Mouse (Mus musculus) limb, embryonic 15.5 days (tissue): ENCODE measurements around the gene Ppa2. TPM values are rescaled to one million over a fixed set of nuclear protein-coding genes. Genes with fewer than 3 reads are reported as not detected.

Experiments
- ATAC-seq: fragments of 200-750 bp; cut with Nextera tagmentation; 2 replicates; pipeline ENCODE4 v1.8.0; 2017; ENCODE audit warnings: low read depth, moderate TSS enrichment; ENCODE audit not compliant: insufficient number of reproducible peaks, low FRiP score, low TSS enrichment
- H3K27ac ChIP-seq: fragments of 300-500 bp; sonication (generic); 2 replicates; pipeline ENCODE4 v1.5.1; 2015; ENCODE audit warnings: moderate library complexity, mild to moderate bottlenecking, inconsistent platforms
- H3K27me3 ChIP-seq: fragments of 300-500 bp; sonication (generic); 2 replicates; pipeline ENCODE4 v1.6.1; 2015; ENCODE audit warnings: inconsistent platforms
- H3K36me3 ChIP-seq: fragments of 300-500 bp; sonication (generic); 2 replicates; pipeline ENCODE4 v1.6.1; 2015; ENCODE audit warnings: inconsistent platforms
- H3K4me1 ChIP-seq: fragments of 300-500 bp; sonication (generic); 2 replicates; pipeline ENCODE4 v1.6.1; 2015; ENCODE audit warnings: inconsistent platforms
- H3K4me2 ChIP-seq: fragments of 300-500 bp; sonication (generic); 2 replicates; pipeline ENCODE4 v1.6.1; 2015; ENCODE audit warnings: mild to moderate bottlenecking, inconsistent platforms
- H3K4me3 ChIP-seq: fragments of 300-500 bp; sonication (generic); 2 replicates; pipeline ENCODE4 v1.5.1; 2015; ENCODE audit warnings: mild to moderate bottlenecking, inconsistent platforms
- H3K9ac ChIP-seq: fragments of 300-500 bp; sonication (generic); 2 replicates; pipeline ENCODE4 v1.6.1; 2015; ENCODE audit warnings: inconsistent platforms
- H3K9me3 ChIP-seq: fragments of 300-500 bp; sonication (generic); 2 replicates; pipeline ENCODE4 v1.6.1; 2016; ENCODE audit warnings: inconsistent platforms
- WGBS: fragments of 180-500 bp; shearing (Covaris S2); methylation state at CpG from one replicate; pipeline ENCODE4 v1.1.7; 2015; 5-methylcytosine and 5-hydroxymethylcytosine counted together
- polyA plus RNA-seq: library from polyadenylated mRNA; unstranded; fragments of >200 nt; fragmentation: Nextera tagmentation; extraction: Ambion mirVana; gene quantifications from 2 replicates; pipeline ENCODE4 v1.2.1, GENCODE M21; 2015

The Ppa2 gene
- 74.1 and 79.5 TPM in 2 replicates for polyA plus RNA-seq

DNA sequence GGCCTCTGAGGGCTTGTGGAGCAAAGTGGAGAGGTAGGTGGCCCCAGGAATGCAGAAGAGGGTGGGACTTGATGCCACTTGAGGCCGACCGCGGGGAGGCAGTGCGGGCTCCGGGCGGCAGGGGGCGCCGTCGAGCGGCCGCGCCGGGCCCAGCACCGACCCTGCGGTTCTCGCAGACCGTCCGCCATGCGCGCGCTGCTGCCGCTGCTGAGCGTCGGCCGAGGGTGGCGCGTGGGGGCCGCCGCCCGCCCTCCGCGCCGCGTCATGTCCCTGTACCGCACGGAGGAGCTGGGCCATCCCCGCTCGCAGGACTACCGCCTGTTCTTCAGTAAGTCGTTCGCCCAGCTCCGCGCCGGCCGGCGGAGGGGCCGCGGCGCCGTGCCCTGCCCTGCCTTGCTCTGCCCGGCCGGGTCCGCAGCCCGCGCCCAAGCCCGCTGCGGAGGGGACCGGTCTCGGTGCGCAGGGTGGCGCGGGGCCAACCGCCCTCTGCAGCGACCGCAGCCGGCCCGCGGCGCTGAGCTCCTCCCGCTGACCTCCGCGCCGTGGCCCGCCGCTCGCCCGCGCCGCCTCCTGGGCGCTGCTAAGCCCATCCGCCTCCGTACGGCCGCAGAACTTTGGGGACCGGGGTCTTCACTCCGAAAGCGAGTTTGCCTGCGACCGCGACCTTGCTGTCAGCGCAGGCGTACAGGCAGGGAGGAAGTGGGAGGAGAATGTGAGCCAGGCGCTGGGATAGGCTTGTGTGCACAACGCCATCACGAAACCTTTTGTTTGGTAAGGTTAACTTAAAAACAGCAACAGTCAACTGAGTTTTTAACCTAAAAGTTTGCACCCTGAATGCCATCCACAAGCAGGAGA lies at the start of gene Ppa2:
Ppa2 (plus strand) TSS at position 157 of the 855 bp plus-strand sequence.
- Histone ChIP-seq H3K27me3 (no peaks in the 10 kb centered on the region), H3K4me1 (peaks cover 8% of the 10 kb centered on the region; the same call in 1 of the 2 replicates), H3K36me3 (no peaks in the 10 kb centered on the region), H3K4me2 (peak within 1 kb of the TSS; percentile 61), H3K27ac (peak within 1 kb of the TSS; percentile 98), H3K9me3 (peaks cover 6% of the 10 kb centered on the region; the same call in 1 of the 2 replicates), H3K4me3 (peak within 1 kb of the TSS; percentile 75), H3K9ac (peak within 1 kb of the TSS; percentile 89)
- ATAC-seq: peak; percentile 92
- under 1% methylated on average over 95 of the region's 95 CpGs for WGBS

DNA sequence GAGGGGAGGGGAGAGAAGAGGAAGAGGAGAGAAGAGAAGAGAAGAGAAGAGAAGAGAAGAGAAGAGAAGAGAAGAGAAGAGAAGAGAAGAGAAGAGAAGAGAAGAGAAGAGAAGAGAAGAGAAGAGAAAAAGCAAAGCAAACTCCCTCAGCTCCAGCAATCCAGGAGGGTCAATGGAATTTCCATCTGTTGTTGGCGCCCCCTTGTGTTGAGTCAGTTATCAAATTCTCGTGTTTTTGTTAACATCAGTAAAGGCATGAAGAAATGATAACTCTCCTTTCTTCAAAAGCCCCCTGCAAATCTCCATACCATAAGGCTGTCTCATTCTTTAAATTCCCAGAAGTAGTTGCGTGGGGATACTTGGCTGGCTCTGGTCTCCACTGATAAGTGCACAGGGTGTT lies 38.0 kb upstream of the Ppa2 start:
- no peaks in the 10 kb centered on the region for H3K36me3 ChIP-seq
- no peak overlapping the region for H3K27ac ChIP-seq
- no peaks in the 10 kb centered on the region for H3K9me3 ChIP-seq
- no peak overlapping the region for H3K4me3 ChIP-seq
- WGBS: 18% methylated on average over 3 of the region's 3 CpGs
- no peaks in the 10 kb centered on the region for H3K4me1 ChIP-seq
- no peak overlapping the region for H3K9ac ChIP-seq
- no peak overlapping the region for H3K4me2 ChIP-seq
- no peak for ATAC-seq
- no peaks in the 10 kb centered on the region for H3K27me3 ChIP-seq

DNA sequence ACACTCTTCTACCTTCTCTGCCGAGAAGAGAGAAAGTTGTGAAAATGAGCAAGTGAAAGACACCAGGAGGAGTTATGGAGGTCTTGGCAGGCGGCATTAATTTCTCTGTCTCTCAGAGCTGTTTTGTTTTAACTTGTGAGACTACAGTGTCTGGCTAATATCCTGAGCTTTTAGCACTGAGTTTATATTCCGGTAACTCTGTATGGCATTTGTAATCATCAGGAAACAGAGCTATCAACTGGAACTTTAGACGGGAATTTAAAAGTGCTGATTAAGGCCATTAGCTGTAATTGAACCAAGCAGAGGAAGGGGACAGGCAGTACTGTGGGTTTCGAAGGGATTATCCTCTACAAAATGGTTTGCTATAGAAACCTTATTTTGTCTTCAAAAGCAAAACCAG lies 25.3 kb upstream of the Ppa2 start:
- no peak overlapping the region for H3K9ac ChIP-seq
- 57% methylated on average over 5 of the region's 5 CpGs for WGBS
- no peak overlapping the region for H3K4me3 ChIP-seq
- H3K9me3 ChIP-seq: no peaks in the 10 kb centered on the region
- no peak for ATAC-seq
- H3K27ac ChIP-seq: no peak overlapping the region
- no peaks in the 10 kb centered on the region for H3K36me3 ChIP-seq
- H3K27me3 ChIP-seq: no peaks in the 10 kb centered on the region
- H3K4me2 ChIP-seq: no peak overlapping the region
- H3K4me1 ChIP-seq: no peaks in the 10 kb centered on the region

DNA sequence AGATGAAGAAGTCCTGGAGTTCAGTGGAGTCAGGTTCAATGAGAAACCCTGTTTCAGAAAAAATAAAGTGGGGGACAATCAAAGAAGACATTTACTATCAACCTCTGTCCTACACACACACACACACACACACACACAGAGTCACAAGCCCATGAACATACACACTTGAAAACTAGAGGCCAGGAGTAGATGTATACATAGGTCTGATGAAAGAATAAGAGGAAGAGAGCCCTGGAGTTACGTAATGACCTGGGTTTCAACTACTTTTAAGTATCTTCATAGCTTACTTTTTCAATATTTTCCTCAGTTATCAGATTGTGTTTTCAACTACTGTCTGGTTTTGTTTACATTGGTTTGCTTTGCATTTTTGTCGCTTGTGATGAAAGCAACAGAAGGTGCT lies 21.1 kb upstream of the Ppa2 start:
- no peak overlapping the region for H3K9ac ChIP-seq
- no peaks in the 10 kb centered on the region for H3K4me1 ChIP-seq
- WGBS: 92% methylated on average over 2 of the region's 2 CpGs
- ATAC-seq: no peak
- no peaks in the 10 kb centered on the region for H3K27me3 ChIP-seq
- H3K4me2 ChIP-seq: no peak overlapping the region
- no peaks in the 10 kb centered on the region for H3K36me3 ChIP-seq
- no peaks in the 10 kb centered on the region for H3K9me3 ChIP-seq
- H3K4me3 ChIP-seq: no peak overlapping the region
- H3K27ac ChIP-seq: no peak overlapping the region

DNA sequence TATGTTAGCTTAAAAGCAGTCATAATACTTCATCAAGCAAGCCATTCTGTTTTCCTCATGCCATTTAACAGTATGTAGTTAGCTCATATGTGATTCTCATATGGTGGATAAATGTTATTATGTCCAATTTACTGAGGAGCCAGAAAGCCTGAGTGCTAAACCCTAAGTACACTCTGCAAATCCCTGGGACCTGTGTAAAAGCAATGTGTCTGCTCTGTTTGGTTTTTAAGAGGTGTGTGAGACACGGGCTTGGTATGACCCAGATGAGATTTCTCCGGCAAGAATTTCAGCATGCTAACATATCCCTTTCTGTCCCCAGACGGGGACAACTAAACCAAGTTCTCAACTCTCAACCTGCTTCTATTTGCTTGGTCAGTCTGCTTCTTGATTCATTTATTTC lies 5.6 kb upstream of the Ppa2 start:
- no peak overlapping the region for H3K9ac ChIP-seq
- H3K27ac ChIP-seq: no peak overlapping the region
- peaks cover 3% of the 10 kb centered on the region; the same call in 1 of the 2 replicates for H3K9me3 ChIP-seq
- H3K4me3 ChIP-seq: no peak overlapping the region
- H3K36me3 ChIP-seq: no peaks in the 10 kb centered on the region
- H3K4me2 ChIP-seq: no peak overlapping the region
- H3K27me3 ChIP-seq: no peaks in the 10 kb centered on the region
- 67% methylated on average over 3 of the region's 3 CpGs for WGBS
- ATAC-seq: no peak
- H3K4me1 ChIP-seq: no peaks in the 10 kb centered on the region

DNA sequence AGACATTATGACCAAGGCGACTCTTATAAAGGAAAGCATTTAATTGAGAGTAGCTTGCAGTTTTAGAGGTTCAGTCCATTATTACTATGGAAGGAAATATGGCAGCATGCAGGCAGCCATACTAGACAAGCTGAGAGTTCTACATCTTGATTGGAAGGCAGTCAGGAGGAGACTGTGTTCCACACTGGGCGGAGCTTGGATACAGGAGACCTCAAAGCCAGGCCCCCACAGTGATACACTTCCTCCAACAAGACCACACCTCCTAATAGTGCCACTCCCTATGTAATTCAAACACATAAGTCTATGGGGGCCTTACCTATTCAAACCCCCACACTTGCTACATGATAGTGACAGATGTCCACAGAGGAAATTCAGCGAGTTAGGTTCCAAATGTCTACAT lies 1.5 kb upstream of the Ppa2 start:
- H3K27me3 ChIP-seq: no peaks in the 10 kb centered on the region
- no peak overlapping the region for H3K9ac ChIP-seq
- no peak overlapping the region for H3K4me3 ChIP-seq
- H3K4me2 ChIP-seq: no peak overlapping the region
- peaks cover 8% of the 10 kb centered on the region; the same call in 1 of the 2 replicates for H3K4me1 ChIP-seq
- H3K36me3 ChIP-seq: no peaks in the 10 kb centered on the region
- 98% methylated on average over 3 of the region's 3 CpGs for WGBS
- ATAC-seq: no peak
- H3K27ac ChIP-seq: no peak overlapping the region
- H3K9me3 ChIP-seq: peaks cover 6% of the 10 kb centered on the region; the same call in 1 of the 2 replicates

DNA sequence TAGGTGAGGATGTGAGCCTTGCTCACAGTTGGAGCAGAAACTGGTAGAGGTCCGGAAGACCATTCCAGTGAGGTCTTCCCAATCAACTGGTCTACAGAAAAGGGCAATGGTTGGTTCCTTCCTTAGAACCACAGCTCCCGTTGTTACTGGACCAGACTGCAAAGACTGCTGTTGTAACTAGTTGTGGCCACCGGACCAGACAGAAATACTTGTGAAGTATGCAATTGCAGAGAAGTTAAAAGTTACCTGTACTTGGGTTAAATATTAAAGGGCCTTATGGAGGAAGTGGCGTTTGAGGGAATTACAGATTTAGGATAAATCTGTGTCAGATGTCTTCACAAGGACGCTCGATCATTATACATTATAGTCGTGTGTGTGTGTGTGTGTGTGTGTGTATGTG lies 551 bp upstream of the Ppa2 start:
- no peak overlapping the region for H3K9ac ChIP-seq
- peaks cover 8% of the 10 kb centered on the region; the same call in 1 of the 2 replicates for H3K4me1 ChIP-seq
- no peak overlapping the region for H3K27ac ChIP-seq
- peaks cover 6% of the 10 kb centered on the region; the same call in 1 of the 2 replicates for H3K9me3 ChIP-seq
- no peaks in the 10 kb centered on the region for H3K36me3 ChIP-seq
- no peaks in the 10 kb centered on the region for H3K27me3 ChIP-seq
- no peak overlapping the region for H3K4me3 ChIP-seq
- H3K4me2 ChIP-seq: peak overlapping the region; percentile 61; the same call in 1 of the 2 replicates
- no peak for ATAC-seq
- 93% methylated on average over 7 of the region's 7 CpGs for WGBS

DNA sequence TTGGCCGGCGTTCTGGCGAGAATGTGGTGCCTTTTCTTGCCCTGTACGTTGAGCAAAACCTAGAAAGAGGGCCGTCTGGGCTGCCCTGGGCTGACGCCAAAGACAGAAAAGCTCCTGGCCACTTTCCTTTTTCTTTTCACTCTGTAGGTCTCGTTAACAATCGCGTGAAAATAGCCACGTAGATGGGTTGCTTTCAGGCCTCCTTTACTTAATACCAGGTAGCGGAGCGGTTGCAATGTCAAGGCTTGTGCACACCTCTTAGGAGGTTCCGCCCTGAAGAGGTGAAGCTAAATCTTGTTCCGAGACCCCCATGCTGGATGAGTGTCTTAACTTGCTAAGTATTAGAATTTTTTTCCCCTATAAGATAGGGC lies 884 bp downstream of the Ppa2 start:
- 0 out of 2 replicates have a peak, but pooled peaks have one; percentile 21 for ATAC-seq
- WGBS: 19% methylated on average over 14 of the region's 14 CpGs

DNA sequence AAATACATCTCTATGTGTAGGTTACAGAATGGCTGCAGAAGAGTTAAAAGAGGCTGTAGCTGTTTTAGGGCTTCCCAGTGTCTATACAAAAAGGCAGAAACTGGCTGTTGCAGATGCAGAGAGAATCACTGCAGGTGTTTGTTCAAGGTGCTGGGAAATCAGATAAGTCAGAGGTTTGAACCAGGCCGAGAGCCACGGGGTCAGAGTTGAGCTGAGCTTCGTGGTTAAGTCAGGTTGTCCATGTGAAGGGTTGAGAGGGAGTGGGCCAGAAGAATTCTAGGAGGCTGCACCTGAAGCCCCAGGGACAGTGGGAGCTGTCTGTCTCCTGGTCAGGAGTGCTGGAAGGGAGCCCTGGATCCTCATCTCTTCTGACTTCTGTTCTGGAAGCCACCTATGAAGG lies 2.4 kb downstream of the Ppa2 start:
- WGBS: 79% methylated on average over 3 of the region's 3 CpGs
- Histone ChIP-seq H3K27me3 (no peaks in the 10 kb centered on the region), H3K27ac (no peak overlapping the region), H3K36me3 (no peaks in the 10 kb centered on the region), H3K9me3 (peaks cover 6% of the 10 kb centered on the region; the same call in 1 of the 2 replicates), H3K9ac (no peak overlapping the region), H3K4me2 (no peak overlapping the region), H3K4me1 (peaks cover 8% of the 10 kb centered on the region; the same call in 1 of the 2 replicates), H3K4me3 (no peak overlapping the region)
- no peak for ATAC-seq

More for the DNA sequence above, 884 bp downstream of the Ppa2 start:
- H3K27me3 ChIP-seq: no peaks in the 10 kb centered on the region
- peak overlapping the region; percentile 89 for H3K9ac ChIP-seq
- H3K4me3 ChIP-seq: peak overlapping the region; percentile 75
- peaks cover 6% of the 10 kb centered on the region; the same call in 1 of the 2 replicates for H3K9me3 ChIP-seq
- H3K27ac ChIP-seq: peak overlapping the region; percentile 98
- peak overlapping the region; percentile 61 for H3K4me2 ChIP-seq
- H3K36me3 ChIP-seq: no peaks in the 10 kb centered on the region
- H3K4me1 ChIP-seq: peaks cover 8% of the 10 kb centered on the region; the same call in 1 of the 2 replicates

DNA sequence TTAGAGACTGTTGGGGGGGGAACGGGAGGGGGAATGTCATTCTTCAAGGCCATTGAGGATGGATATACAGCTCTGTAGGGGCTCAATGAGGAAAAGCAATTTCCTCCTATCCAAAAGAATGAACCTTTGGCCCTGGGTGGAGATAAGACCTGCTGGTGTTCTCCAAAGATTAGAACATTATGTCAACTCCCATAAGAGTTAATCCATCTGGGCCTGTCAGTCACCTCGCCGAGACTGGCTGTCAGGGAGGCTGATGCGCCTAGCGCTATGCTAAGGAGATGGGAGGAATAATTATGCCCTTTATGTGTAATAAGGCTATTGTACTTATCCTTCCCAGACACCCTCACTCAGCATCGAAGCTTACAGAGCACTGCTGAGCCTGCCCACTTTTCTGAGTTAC lies 2.9 kb downstream of the Ppa2 start:
- H3K9ac ChIP-seq: no peak overlapping the region
- no peak overlapping the region for H3K4me3 ChIP-seq
- no peaks in the 10 kb centered on the region for H3K36me3 ChIP-seq
- 83% methylated on average over 6 of the region's 6 CpGs for WGBS
- peaks cover 8% of the 10 kb centered on the region; the same call in 1 of the 2 replicates for H3K4me1 ChIP-seq
- peaks cover 6% of the 10 kb centered on the region; the same call in 1 of the 2 replicates for H3K9me3 ChIP-seq
- no peaks in the 10 kb centered on the region for H3K27me3 ChIP-seq
- no peak overlapping the region for H3K4me2 ChIP-seq
- no peak for ATAC-seq
- no peak overlapping the region for H3K27ac ChIP-seq

DNA sequence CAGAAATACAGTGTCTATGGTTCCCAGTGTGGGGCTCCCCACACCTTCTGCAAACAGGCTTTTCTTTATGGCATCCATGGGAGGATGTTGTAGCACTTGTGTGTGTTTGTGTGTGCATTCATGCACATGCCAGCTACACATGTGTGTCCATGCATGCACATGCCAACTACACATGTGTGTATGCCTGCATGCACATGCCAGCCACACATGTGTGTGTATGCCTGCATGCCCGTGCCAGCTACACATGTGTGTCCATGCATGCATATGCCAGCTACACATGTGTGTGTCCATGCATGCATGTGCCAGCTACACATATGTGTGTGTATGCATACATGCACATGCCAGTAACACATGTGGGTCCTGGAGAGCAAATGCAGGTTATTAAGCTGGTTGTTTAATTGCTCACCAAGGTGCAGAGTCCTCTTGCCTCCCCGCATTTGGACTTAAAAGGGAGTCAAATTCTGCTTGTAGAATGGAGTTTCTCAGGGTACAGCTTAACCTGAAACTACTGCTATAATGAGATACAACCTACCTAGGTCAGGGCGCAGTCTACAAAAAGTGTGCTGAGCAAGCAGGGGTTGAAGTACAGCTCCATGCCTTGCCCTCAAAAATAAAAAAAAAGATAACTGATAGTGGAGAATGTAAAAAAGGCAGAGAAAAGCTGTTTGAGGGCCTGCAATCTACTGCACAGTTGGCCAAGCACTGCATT lies 3.7 kb downstream of the Ppa2 start:
- no peaks in the 10 kb centered on the region for H3K27me3 ChIP-seq
- no peak overlapping the region for H3K4me3 ChIP-seq
- no peak overlapping the region for H3K4me2 ChIP-seq
- H3K27ac ChIP-seq: no peak overlapping the region
- no peak for ATAC-seq
- H3K9ac ChIP-seq: no peak overlapping the region
- H3K9me3 ChIP-seq: peaks cover 6% of the 10 kb centered on the region; the same call in 1 of the 2 replicates
- H3K4me1 ChIP-seq: peaks cover 8% of the 10 kb centered on the region; the same call in 1 of the 2 replicates
- 94% methylated on average over 3 of the region's 3 CpGs for WGBS
- no peaks in the 10 kb centered on the region for H3K36me3 ChIP-seq

DNA sequence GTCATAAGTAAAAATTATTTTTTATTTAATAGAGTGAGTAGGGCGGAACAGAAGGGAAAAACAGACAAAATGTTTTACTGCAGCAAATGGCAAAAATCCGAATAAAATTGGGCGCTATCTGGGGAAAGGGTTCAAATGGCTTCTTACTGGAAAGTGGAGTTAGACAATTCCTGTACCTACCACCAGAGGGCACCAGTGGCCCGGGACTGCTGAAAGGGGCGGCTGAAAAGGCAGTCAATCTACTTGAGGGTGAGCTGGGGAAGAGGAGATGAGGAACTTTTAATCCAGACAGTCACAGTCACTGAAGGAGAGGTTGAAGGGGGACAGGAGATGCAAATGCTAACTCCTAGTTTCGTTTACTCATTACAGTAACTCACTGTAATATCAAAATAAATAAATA lies 4.6 kb downstream of the Ppa2 start:
- WGBS: 39% methylated on average over 6 of the region's 6 CpGs
- Histone ChIP-seq H3K27me3 (no peaks in the 10 kb centered on the region), H3K9ac (no peak overlapping the region), H3K36me3 (no peaks in the 10 kb centered on the region), H3K9me3 (peaks cover 1% of the 10 kb centered on the region; the same call in 1 of the 2 replicates), H3K4me1 (peaks cover 8% of the 10 kb centered on the region; the same call in 1 of the 2 replicates), H3K4me2 (no peak overlapping the region), H3K27ac (no peak overlapping the region), H3K4me3 (no peak overlapping the region)
- no peak for ATAC-seq
